Mouse (Mus musculus) testis, postnatal 10 days (tissue): Measurements from ENCODE around the gene Fam69b.
A peak's percentile ranks its signal among the peaks of the same experiment; 100 is the strongest.

ENCODE experiments used
- DNase-seq: peaks from one replicate; pipeline ENCODE4 v3.0.0; 2021; ENCODE audit warnings: low spot score

Fam69b gene

GRCm38 (mm10) chr2:26661768-26662508, 33.7 kb downstream of the Fam69b start:
- DNase-seq = peak; percentile 41

- DNase-seq = no peak
These were observed 34.2 kb downstream of the Fam69b start for GRCm38 (mm10) chr2:26662509-26662882.

DNA sequence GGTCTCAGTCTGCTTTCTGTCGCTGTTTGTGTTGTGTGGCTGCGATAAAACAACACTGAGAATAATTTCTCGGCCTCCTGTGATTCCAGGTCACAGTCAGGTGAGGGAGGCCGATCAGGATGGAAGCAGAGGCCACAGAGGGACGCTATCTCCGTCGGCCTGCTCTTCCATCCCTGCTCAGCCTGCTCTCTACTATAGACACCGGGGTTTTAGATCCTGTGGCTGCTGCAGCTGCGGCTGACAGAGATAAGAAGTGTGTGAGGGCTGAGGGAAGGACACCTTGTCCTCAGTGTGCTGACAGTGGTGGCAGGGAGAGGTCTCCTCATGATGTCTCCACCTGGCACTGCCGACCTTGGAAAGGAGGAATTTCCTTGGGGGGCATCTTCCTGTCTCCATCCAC, 34.9 kb downstream of the Fam69b start:
- no peak for DNase-seq

- DNase-seq = peak; percentile 82
These were observed 35.3 kb downstream of the Fam69b start for GRCm38 (mm10) chr2:26663551-26663950.

DNA sequence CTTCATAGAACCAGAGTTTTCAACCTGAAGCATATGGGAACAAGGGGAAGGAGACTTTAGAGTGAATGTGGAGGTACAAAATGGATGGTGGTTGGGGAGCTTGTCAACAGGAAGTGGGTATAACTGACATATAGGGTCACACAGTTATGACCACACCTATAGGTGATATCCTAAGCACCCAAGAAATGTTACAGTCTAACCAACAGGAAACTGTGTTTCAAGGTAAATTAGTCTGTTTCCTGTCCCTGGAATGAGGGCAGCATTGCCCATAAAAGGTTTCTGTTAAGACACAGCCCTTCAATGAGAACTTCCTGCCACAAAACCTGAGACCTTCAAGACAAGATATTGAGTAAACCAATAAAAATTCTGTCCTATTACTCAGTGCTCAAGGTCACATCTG, 40.5 kb downstream of the Fam69b start:
- DNase-seq = no peak

DNA sequence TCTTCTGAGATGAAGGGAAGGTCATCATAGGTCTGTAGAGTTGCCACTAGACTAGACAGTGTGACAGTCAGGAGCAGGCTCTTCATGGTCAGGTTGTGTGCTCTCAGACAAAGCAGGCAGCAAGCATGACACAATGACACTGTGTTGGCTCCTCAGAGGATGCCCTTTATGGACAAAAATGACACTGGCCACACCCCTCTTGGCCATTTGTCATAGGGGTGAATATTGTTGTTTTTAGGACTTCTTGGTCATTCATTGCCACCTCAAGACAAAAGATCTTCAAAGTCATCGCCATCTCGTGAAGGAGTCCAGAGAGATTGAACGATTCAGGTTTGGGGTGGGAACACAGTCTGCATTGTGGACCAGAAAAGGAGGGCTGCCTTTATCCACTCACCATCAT, 42.9 kb downstream of the Fam69b start, which contains the start of gene Lcn4:
Gene Lcn4 (minus strand): TSS at position 101 of the 400 bp plus-strand sequence.
- no peak for DNase-seq
